Mouse (Mus musculus) 3134 (cell line): ENCODE measurements around the gene Tex13a.

Experiments
- DNase-seq: peaks from one replicate; pipeline ENCODE4 v3.0.0-alpha.2; 2011; ENCODE audit warnings: low spot score; ENCODE audit not compliant: insufficient read length; ENCODE audit errors: extremely low read depth

Gene Tex13a

DNA sequence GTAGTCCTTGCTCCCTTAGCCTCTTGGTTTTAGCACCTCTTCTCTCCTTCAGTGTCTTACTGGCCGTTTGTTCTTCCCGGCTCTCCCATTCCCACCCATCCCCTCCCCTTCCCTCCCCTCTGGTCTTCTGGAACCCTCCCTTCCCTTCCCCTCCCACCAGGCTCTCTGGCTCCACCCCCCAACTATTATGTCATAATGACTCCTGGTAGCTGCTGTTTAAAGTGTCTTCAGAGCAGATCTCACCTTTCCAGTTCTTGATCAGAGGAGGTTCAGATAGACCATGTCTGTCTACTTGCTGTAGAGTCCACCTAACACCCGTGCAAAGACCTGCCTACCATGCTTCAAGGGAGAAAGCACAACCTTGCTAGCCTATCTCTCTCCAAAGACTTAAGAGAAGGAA, at the start of gene Tex13a:
Tex13a (minus strand) TSS at position 101 of the 400 bp plus-strand sequence.
- no peak for DNase-seq

GRCm38 (mm10) chrX:138234626-138235025, 25.2 kb upstream of the Tex13a start:
- DNase-seq: no peak

- no peak for DNase-seq
These were observed 39.2 kb downstream of the Tex13a start for GRCm38 (mm10) chrX:138170146-138170545.
